Mouse (Mus musculus): ENCODE results near the gene Mgll. TPM values are rescaled to one million over a fixed set of nuclear protein-coding genes. Genes with fewer than 3 reads are reported as not detected.

Mgll gene
- polyA plus RNA-seq, 1 experiment from 2014 or later, result 55.0 TPM

- H3K4me3 ChIP-seq (ENCODE audit: low read depth, low read length), result no peak overlapping the region
- H3K4me2 ChIP-seq (ENCODE audit: low read length), result no peak overlapping the region
- H3K9me3 ChIP-seq (replicated peaks; ENCODE audit: control insufficient read depth, low read length, poor library complexity, severe bottlenecking), result no peaks in the 10 kb centered on the region
- no peak overlapping the region for H3K9ac ChIP-seq (ENCODE audit: low read depth, low read length)
- no peak for ATAC-seq
- no peak overlapping the region for H3K27ac ChIP-seq (ENCODE audit: low read length)
- WGBS, result 84% methylated on average over 8 of the region's 8 CpGs
- H3K27me3 ChIP-seq (ENCODE audit: control insufficient read depth, insufficient read depth, low read depth, low read length), result no peaks in the 10 kb centered on the region
- peaks cover 6% of the 10 kb centered on the region; the same call in 1 of the 2 replicates for H3K4me1 ChIP-seq (ENCODE audit: control insufficient read depth, insufficient read depth, low read length)
- H3K36me3 ChIP-seq (ENCODE audit: control insufficient read depth, insufficient read depth, low read length), result no peaks in the 10 kb centered on the region
These were observed 12.1 kb downstream of the Mgll start for GRCm38 (mm10) chr6:88736337-88736736.

DNA sequence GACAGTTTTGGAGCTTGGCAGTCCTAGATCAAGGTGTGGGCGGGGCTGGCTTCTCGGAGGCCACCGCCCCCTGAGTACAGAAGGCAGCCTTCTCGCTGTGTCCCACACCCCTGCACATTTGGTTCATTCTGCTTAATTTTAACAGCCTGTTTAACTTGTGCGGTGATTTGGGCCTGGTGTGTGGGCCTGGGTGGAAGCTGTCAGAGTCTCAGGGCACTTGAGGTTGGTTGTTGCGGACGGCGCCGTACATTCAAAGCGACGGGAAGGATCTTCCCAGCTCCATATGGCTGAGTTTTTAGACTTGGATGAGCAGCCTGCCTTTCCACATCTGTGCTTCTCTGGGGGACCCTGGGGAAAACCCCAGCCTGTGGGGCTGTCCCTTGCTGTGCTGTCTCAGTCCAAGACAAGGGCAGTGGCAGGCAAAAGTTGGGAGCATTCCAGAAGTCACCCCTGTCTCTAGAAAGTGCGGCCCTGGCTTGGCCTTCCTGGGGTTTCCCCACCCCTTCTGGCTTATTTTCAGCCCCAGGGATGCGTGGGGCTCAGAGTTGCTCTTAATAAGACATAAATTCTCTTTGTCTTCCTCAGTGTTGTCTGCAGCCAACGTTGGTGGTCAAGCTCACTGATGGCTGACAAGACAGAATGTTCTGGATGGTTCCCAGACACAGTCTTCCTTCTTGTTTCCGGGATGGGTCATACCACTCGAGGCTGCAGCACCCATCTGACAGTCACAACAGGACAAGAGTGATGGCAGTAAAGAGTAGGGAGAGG is 12.7 kb downstream of the Mgll start:
- Histone ChIP-seq H3K9ac (ENCODE audit: low read depth, low read length) (no peak overlapping the region), H3K4me3 (ENCODE audit: low read depth, low read length) (no peak overlapping the region), H3K27ac (ENCODE audit: low read length) (no peak overlapping the region), H3K4me2 (ENCODE audit: low read length) (no peak overlapping the region), H3K9me3 (replicated peaks; ENCODE audit: control insufficient read depth, low read length, poor library complexity, severe bottlenecking) (no peaks in the 10 kb centered on the region), H3K36me3 (ENCODE audit: control insufficient read depth, insufficient read depth, low read length) (no peaks in the 10 kb centered on the region), H3K4me1 (ENCODE audit: control insufficient read depth, insufficient read depth, low read length) (peaks cover 6% of the 10 kb centered on the region; the same call in 1 of the 2 replicates), H3K27me3 (ENCODE audit: control insufficient read depth, insufficient read depth, low read depth, low read length) (no peaks in the 10 kb centered on the region)
- ATAC-seq, result no peak
- 78% methylated on average over 16 of the region's 16 CpGs for WGBS

GRCm38 (mm10) chr6:88737509-88737888 is 13.3 kb downstream of the Mgll start:
- Histone ChIP-seq H3K27ac (ENCODE audit: low read length) (no peak overlapping the region), H3K27me3 (ENCODE audit: control insufficient read depth, insufficient read depth, low read depth, low read length) (no peaks in the 10 kb centered on the region), H3K9ac (ENCODE audit: low read depth, low read length) (no peak overlapping the region), H3K36me3 (ENCODE audit: control insufficient read depth, insufficient read depth, low read length) (no peaks in the 10 kb centered on the region), H3K9me3 (replicated peaks; ENCODE audit: control insufficient read depth, low read length, poor library complexity, severe bottlenecking) (no peaks in the 10 kb centered on the region), H3K4me2 (ENCODE audit: low read length) (no peak overlapping the region), H3K4me3 (ENCODE audit: low read depth, low read length) (no peak overlapping the region), H3K4me1 (ENCODE audit: control insufficient read depth, insufficient read depth, low read length) (peaks cover 6% of the 10 kb centered on the region; the same call in 1 of the 2 replicates)
- WGBS, result 76% methylated on average over 6 of the region's 6 CpGs
- no peak for ATAC-seq

- ATAC-seq, result no peak
- Histone ChIP-seq H3K4me2 (ENCODE audit: low read length) (no peak overlapping the region), H3K27me3 (ENCODE audit: control insufficient read depth, insufficient read depth, low read depth, low read length) (no peaks in the 10 kb centered on the region), H3K36me3 (ENCODE audit: control insufficient read depth, insufficient read depth, low read length) (no peaks in the 10 kb centered on the region), H3K4me3 (ENCODE audit: low read depth, low read length) (no peak overlapping the region), H3K4me1 (ENCODE audit: control insufficient read depth, insufficient read depth, low read length) (peaks cover 7% of the 10 kb centered on the region; the same call in 1 of the 2 replicates), H3K9me3 (replicated peaks; ENCODE audit: control insufficient read depth, low read length, poor library complexity, severe bottlenecking) (no peaks in the 10 kb centered on the region), H3K27ac (ENCODE audit: low read length) (no peak overlapping the region), H3K9ac (ENCODE audit: low read depth, low read length) (no peak overlapping the region)
- WGBS, result 87% methylated on average over 3 of the region's 3 CpGs
These were observed 16.8 kb downstream of the Mgll start for GRCm38 (mm10) chr6:88741041-88741440.

GRCm38 (mm10) chr6:88741791-88742190 is 17.6 kb downstream of the Mgll start:
- no peak overlapping the region for H3K9ac ChIP-seq (ENCODE audit: low read depth, low read length)
- peaks cover 7% of the 10 kb centered on the region; the same call in 1 of the 2 replicates for H3K4me1 ChIP-seq (ENCODE audit: control insufficient read depth, insufficient read depth, low read length)
- no peaks in the 10 kb centered on the region for H3K27me3 ChIP-seq (ENCODE audit: control insufficient read depth, insufficient read depth, low read depth, low read length)
- 94% methylated on average over 3 of the region's 3 CpGs for WGBS
- H3K27ac ChIP-seq (ENCODE audit: low read length), result no peak overlapping the region
- no peaks in the 10 kb centered on the region for H3K36me3 ChIP-seq (ENCODE audit: control insufficient read depth, insufficient read depth, low read length)
- ATAC-seq, result no peak
- H3K9me3 ChIP-seq (replicated peaks; ENCODE audit: control insufficient read depth, low read length, poor library complexity, severe bottlenecking), result no peaks in the 10 kb centered on the region
- no peak overlapping the region for H3K4me2 ChIP-seq (ENCODE audit: low read length)
- no peak overlapping the region for H3K4me3 ChIP-seq (ENCODE audit: low read depth, low read length)

- no peaks in the 10 kb centered on the region for H3K36me3 ChIP-seq (ENCODE audit: control insufficient read depth, insufficient read depth, low read length)
- no peak overlapping the region for H3K4me3 ChIP-seq (ENCODE audit: low read depth, low read length)
- H3K27me3 ChIP-seq (ENCODE audit: control insufficient read depth, insufficient read depth, low read depth, low read length), result no peaks in the 10 kb centered on the region
- no peak overlapping the region for H3K9ac ChIP-seq (ENCODE audit: low read depth, low read length)
- WGBS, result 76% methylated on average over 9 of the region's 9 CpGs
- no peak overlapping the region for H3K27ac ChIP-seq (ENCODE audit: low read length)
- no peak overlapping the region for H3K4me2 ChIP-seq (ENCODE audit: low read length)
- peaks cover 7% of the 10 kb centered on the region; the same call in 1 of the 2 replicates for H3K4me1 ChIP-seq (ENCODE audit: control insufficient read depth, insufficient read depth, low read length)
- ATAC-seq, result no peak
- H3K9me3 ChIP-seq (replicated peaks; ENCODE audit: control insufficient read depth, low read length, poor library complexity, severe bottlenecking), result no peaks in the 10 kb centered on the region
These were observed 18.2 kb downstream of the Mgll start for GRCm38 (mm10) chr6:88742286-88743011.

GRCm38 (mm10) chr6:88743601-88744291 is 19.5 kb downstream of the Mgll start:
- H3K36me3 ChIP-seq (ENCODE audit: control insufficient read depth, insufficient read depth, low read length), result no peaks in the 10 kb centered on the region
- no peaks in the 10 kb centered on the region for H3K9me3 ChIP-seq (replicated peaks; ENCODE audit: control insufficient read depth, low read length, poor library complexity, severe bottlenecking)
- no peak overlapping the region for H3K9ac ChIP-seq (ENCODE audit: low read depth, low read length)
- peak overlapping the region; percentile 20; the same call in 1 of the 2 replicates for H3K27ac ChIP-seq (ENCODE audit: low read length)
- no peaks in the 10 kb centered on the region for H3K27me3 ChIP-seq (ENCODE audit: control insufficient read depth, insufficient read depth, low read depth, low read length)
- 50% methylated on average over 14 of the region's 14 CpGs for WGBS
- ATAC-seq, result peak; percentile 55; the same call in 1 of the 2 replicates
- H3K4me1 ChIP-seq (ENCODE audit: control insufficient read depth, insufficient read depth, low read length), result peaks cover 7% of the 10 kb centered on the region; the same call in 1 of the 2 replicates
- H3K4me2 ChIP-seq (ENCODE audit: low read length), result no peak overlapping the region
- no peak overlapping the region for H3K4me3 ChIP-seq (ENCODE audit: low read depth, low read length)

- no peaks in the 10 kb centered on the region for H3K36me3 ChIP-seq (ENCODE audit: control insufficient read depth, insufficient read depth, low read length)
- H3K9me3 ChIP-seq (replicated peaks; ENCODE audit: control insufficient read depth, low read length, poor library complexity, severe bottlenecking), result no peaks in the 10 kb centered on the region
- ATAC-seq, result no peak
- H3K4me3 ChIP-seq (ENCODE audit: low read depth, low read length), result no peak overlapping the region
- no peak overlapping the region for H3K27ac ChIP-seq (ENCODE audit: low read length)
- H3K4me1 ChIP-seq (ENCODE audit: control insufficient read depth, insufficient read depth, low read length), result peaks cover 7% of the 10 kb centered on the region; the same call in 1 of the 2 replicates
- 90% methylated on average over 10 of the region's 10 CpGs for WGBS
- H3K4me2 ChIP-seq (ENCODE audit: low read length), result no peak overlapping the region
- no peaks in the 10 kb centered on the region for H3K27me3 ChIP-seq (ENCODE audit: control insufficient read depth, insufficient read depth, low read depth, low read length)
- no peak overlapping the region for H3K9ac ChIP-seq (ENCODE audit: low read depth, low read length)
These were observed 20.8 kb downstream of the Mgll start for GRCm38 (mm10) chr6:88745027-88745426.

All from midbrain, embryonic 16.5 days (tissue).